Mouse (Mus musculus) G1E (cell line): ENCODE measurements around the gene Itga4. TPM values are rescaled to one million over a fixed set of nuclear protein-coding genes. Genes with fewer than 3 reads are reported as not detected.

ENCODE experiments used
- ATAC-seq: 2 replicates; pipeline ENCODE4 v1.8.0; 2016; ENCODE audit warnings: mild to moderate bottlenecking; ENCODE audit not compliant: insufficient number of reproducible peaks, poor library complexity, low FRiP score, severe bottlenecking; ENCODE audit errors: extremely low read depth
- DNase-seq: peaks from one replicate; pipeline ENCODE4 v3.0.0; 2012; ENCODE audit warnings: low spot score
- H3K27me3 ChIP-seq: 2 replicates; pipeline ENCODE4 v1.6.1; 2012; ENCODE audit warnings: mild to moderate bottlenecking, low read length, inconsistent platforms; ENCODE audit not compliant: insufficient read depth
- H3K36me3 ChIP-seq: replicated peaks from 2 replicates; pipeline ENCODE3; 2012; ENCODE audit warnings: mild to moderate bottlenecking, inconsistent platforms
- H3K4me1 ChIP-seq: 2 replicates; pipeline ENCODE4 v1.6.1; 2012; ENCODE audit warnings: low read depth, low read length, inconsistent platforms, mixed read lengths; ENCODE audit not compliant: insufficient read depth
- H3K4me3 ChIP-seq: 2 replicates; pipeline ENCODE4 v1.5.1; 2012; ENCODE audit warnings: low read depth, mild to moderate bottlenecking, inconsistent platforms, low read length, moderate library complexity, mixed read lengths
- H3K9me3 ChIP-seq: replicated peaks from 2 replicates; pipeline ENCODE4 v1.6.1; 2012; ENCODE audit warnings: inconsistent platforms
- CTCF ChIP-seq: IDR thresholded peaks from 2 replicates; pipeline ENCODE4 v1.5.1; 2012; ENCODE audit warnings: low read depth, low read length, inconsistent platforms, mixed read lengths
- GATA1 ChIP-seq: IDR thresholded peaks from 2 replicates; pipeline ENCODE4 v1.6.1; 2012; ENCODE audit warnings: borderline replicate concordance, low read length, inconsistent platforms, mixed read lengths
- GATA2 ChIP-seq: IDR thresholded peaks from 2 replicates; pipeline ENCODE4 v1.6.1; 2012; ENCODE audit warnings: low read depth, low read length, inconsistent platforms, borderline replicate concordance
- POLR2AphosphoS5 ChIP-seq: IDR thresholded peaks from 2 replicates; pipeline ENCODE4 v1.6.1; 2012; ENCODE audit warnings: low read depth, low read length, inconsistent platforms; ENCODE audit not compliant: insufficient replicate concordance
- TAL1 ChIP-seq: conservative IDR thresholded peaks from 2 replicates; pipeline ENCODE4 v1.6.1; 2012; ENCODE audit warnings: low read depth, low read length, inconsistent platforms, mixed read lengths
- polyA plus RNA-seq: library from polyadenylated mRNA; stranded (reverse); fragments of >175 nt; gene quantifications from 2 replicates; pipeline ENCODE4 v1.2.3, GENCODE M21; 2012
- total RNA-seq, 2 experiments: library from RNA; stranded (forward) in 1 of 2; stranded (reverse) in 1 of 2; fragments of 200-1000 nt in 1 of 2; fragments of >200 nt in 1 of 2; fragmentation: Nextera tagmentation in 1 of 2; gene quantifications; 2 replicates each; pipeline ENCODE4 v1.2.3; 2014 to 2017

Itga4 gene
- total and polyA plus RNA-seq, 3 experiments, result 19.1 to 232 (median 111) TPM

GRCm38 (mm10) chr2:79357835-79358234, 102.6 kb downstream of the Itga4 start:
- peaks cover 13% of the 10 kb centered on the region for H3K27me3 ChIP-seq
- ATAC-seq, result no peak
- no peaks in the 10 kb centered on the region for H3K9me3 ChIP-seq
- H3K4me3 ChIP-seq, result no peak overlapping the region
- no peak for TF ChIP-seq GATA2
- no peak for TF ChIP-seq TAL1
- TF ChIP-seq CTCF, result no peak
- TF ChIP-seq GATA1, result no peak
- H3K36me3 ChIP-seq, result no peaks in the 10 kb centered on the region
- DNase-seq, result no peak
- H3K4me1 ChIP-seq, result no peaks in the 10 kb centered on the region

- TF ChIP-seq TAL1 (no peak), GATA2 (no peak), GATA1 (no peak), POLR2AphosphoS5 (no peak)
- ATAC-seq (no peak), DNase-seq (no peak)
- no peaks in the 10 kb centered on the region for H3K36me3 ChIP-seq
- H3K4me3 ChIP-seq, result no peak overlapping the region
- no peaks in the 10 kb centered on the region for H3K4me1 ChIP-seq
- H3K27me3 ChIP-seq, result peaks cover 8% of the 10 kb centered on the region
- no peaks in the 10 kb centered on the region for H3K9me3 ChIP-seq
Measured at GRCm38 (mm10) chr2:79362029-79362428, 106.8 kb downstream of the Itga4 start.

DNA sequence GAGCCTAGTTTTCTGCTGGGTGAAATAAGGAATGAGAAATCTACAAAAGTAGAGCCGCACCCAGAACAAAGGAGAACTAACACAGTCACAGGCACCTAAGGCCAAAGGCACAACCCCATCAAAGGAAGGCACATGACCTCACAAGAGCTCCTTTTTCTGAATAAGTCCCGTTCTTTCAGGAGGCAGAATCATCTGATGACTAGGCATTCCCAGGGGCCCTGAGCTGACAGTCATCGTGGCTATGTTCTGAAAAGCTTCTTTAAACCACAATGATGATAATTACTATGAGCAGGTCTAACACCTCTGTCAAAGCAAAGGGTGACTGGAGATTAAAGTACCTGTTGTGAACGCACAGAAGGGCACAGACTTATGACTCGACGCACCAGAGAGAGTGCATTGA, 108.7 kb downstream of the Itga4 start:
- Histone ChIP-seq H3K9me3 (no peaks in the 10 kb centered on the region), H3K4me1 (peaks cover 3% of the 10 kb centered on the region; the same call in 1 of the 2 replicates), H3K36me3 (no peaks in the 10 kb centered on the region), H3K4me3 (no peak overlapping the region), H3K27me3 (peaks cover 11% of the 10 kb centered on the region)
- no peak for ATAC-seq
- DNase-seq, result no peak
- TF ChIP-seq GATA2, result no peak
- TF ChIP-seq GATA1, result no peak
- no peak for TF ChIP-seq POLR2AphosphoS5
- no peak for TF ChIP-seq CTCF
- TF ChIP-seq TAL1, result no peak

DNA sequence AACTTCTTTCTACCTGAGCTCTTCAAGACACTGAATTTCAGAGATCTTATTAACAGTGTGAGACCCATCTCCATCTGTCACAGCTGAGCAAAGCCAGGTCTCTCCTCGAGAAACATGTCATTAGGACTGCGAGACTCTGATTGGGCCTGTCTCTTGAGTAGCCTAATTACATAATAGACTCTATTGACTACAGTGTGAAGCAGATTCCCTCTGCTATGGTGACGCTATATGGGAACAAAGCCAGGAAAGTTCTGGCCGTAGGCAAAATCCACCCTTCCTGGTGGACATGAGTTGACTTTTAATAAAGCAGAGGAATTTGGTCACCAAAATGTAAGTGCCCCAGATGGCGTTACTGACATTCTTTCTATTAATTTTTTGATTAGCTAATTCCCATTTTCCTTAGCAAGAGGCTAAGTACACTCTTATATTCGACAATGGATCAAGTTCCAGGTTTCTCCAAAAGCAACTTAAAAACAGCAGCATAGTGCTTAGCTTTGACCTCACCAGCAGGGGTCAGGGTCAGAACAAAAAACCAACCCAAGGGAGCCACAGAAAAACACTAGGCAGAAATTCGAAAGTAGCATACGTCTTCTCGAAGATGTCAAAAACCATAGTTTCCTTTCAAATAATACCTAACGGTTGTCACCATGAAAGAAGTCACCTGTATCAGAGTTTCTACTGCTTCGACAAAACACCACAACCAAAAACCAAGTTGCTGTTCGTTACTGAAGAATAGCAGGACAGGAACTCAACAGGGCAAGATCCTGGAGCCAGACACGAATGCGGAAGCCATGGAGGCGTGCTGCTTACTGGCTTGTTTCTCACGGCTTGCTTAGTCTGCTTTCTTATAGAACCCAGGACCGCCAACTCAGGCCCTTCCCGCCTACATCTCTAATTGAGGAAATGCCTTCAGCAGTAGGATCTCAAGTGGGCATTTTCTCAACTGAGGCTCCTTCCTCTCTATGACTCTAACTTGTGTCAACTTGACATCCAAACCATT, 112.5 kb downstream of the Itga4 start:
- TF ChIP-seq POLR2AphosphoS5 (no peak), GATA1 (no peak), GATA2 (no peak), CTCF (no peak), TAL1 (no peak)
- DNase-seq, result no peak
- Histone ChIP-seq H3K9me3 (no peaks in the 10 kb centered on the region), H3K36me3 (no peaks in the 10 kb centered on the region), H3K4me1 (peaks cover 18% of the 10 kb centered on the region), H3K27me3 (peaks cover 7% of the 10 kb centered on the region; the same call in 1 of the 2 replicates), H3K4me3 (no peak overlapping the region)
- ATAC-seq, result no peak

DNA sequence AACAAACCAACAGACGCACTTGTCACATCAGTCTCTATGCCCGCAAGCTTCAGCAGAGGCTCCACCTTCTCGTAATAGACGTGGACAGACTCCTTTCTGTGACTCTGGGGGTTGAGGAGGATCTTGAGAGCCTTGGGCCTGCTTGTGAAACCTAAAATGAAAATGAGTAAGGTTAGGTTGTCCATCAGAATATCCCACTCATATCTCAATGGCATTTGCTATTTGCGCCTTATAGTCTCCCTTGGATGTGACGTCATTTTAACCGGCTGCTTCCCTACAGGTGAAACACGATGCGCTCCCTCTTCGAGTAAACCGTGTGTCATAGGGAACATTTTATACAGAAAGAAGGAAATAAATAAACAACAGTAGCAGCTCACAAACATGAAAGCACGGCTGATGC, 113.4 kb downstream of the Itga4 start:
- H3K27me3 ChIP-seq, result peaks cover 7% of the 10 kb centered on the region; the same call in 1 of the 2 replicates

GRCm38 (mm10) chr2:79369061-79369524, 113.9 kb downstream of the Itga4 start:
- no peak for TF ChIP-seq CTCF
- no peak for TF ChIP-seq TAL1
- no peak for TF ChIP-seq POLR2AphosphoS5
- TF ChIP-seq GATA1, result no peak
- TF ChIP-seq GATA2, result no peak
- peaks cover 7% of the 10 kb centered on the region; the same call in 1 of the 2 replicates for H3K27me3 ChIP-seq
- no peak overlapping the region for H3K4me3 ChIP-seq
- DNase-seq, result no peak
- ATAC-seq, result no peak
- H3K9me3 ChIP-seq, result no peaks in the 10 kb centered on the region
- peaks cover 20% of the 10 kb centered on the region for H3K4me1 ChIP-seq
- no peaks in the 10 kb centered on the region for H3K36me3 ChIP-seq

More for the DNA sequence above, 113.4 kb downstream of the Itga4 start:
- TF ChIP-seq CTCF, result no peak
- no peak for TF ChIP-seq GATA1
- TF ChIP-seq GATA2, result no peak
- no peak for TF ChIP-seq POLR2AphosphoS5
- no peak for TF ChIP-seq TAL1
- no peak for ATAC-seq
- Histone ChIP-seq H3K4me1 (peaks cover 20% of the 10 kb centered on the region), H3K36me3 (no peaks in the 10 kb centered on the region), H3K9me3 (no peaks in the 10 kb centered on the region), H3K4me3 (no peak overlapping the region)
- DNase-seq, result no peak

DNA sequence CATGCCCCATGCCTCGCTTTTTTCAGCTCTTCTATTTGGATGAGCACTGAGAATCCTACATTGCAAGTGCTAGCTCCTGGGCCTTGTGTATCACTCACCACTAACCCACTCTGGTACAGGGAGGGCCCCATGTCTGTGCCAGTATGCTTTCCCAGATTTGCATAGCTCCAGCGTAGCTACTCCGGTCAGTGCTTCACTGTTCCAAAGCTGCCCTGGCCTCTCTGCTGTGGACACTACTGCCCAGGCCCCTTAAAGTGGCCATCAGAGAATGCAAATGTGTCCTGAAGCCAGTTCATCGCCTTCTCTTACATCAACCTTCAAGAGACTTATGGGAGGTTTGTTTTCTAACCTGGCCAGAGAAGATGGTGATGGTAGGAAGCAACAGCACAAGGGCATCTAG, 114.7 kb downstream of the Itga4 start:
- no peak for TF ChIP-seq GATA2
- no peak for TF ChIP-seq TAL1
- DNase-seq (no peak), ATAC-seq (no peak)
- Histone ChIP-seq H3K4me1 (peaks cover 20% of the 10 kb centered on the region), H3K27me3 (peaks cover 7% of the 10 kb centered on the region; the same call in 1 of the 2 replicates), H3K9me3 (no peaks in the 10 kb centered on the region), H3K36me3 (no peaks in the 10 kb centered on the region), H3K4me3 (no peak overlapping the region)
